Mouse (Mus musculus): ENCODE results near the gene Dnajc4. TPM values are rescaled to one million over a fixed set of nuclear protein-coding genes. Genes with fewer than 3 reads are reported as not detected.

Dnajc4 gene
- polyA plus RNA-seq, 1 experiment from 2014 or later: 22.9 TPM

DNA sequence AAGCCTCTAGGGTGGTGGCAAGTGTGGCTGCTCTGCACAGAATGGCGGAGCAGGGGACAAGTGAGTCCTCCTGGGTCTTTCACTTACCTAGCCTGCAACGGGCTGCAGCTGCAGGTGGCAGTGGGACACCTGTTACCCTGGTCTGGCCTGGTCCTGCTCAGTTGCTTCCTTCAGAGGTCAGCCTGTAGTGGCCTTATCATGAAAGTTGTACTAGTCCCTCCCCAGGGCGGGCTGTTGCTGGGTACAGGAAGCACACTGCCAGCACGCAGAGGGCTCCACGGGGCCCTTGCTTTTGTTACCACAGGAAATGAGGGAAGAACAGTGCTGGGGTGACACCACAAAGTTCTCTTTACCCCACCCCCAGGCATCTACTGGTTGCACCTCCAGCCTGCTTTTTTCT is 26.8 kb upstream of the Dnajc4 start, which contains the start of gene Fermt3:
Fermt3 (minus strand) TSS at position 279 of the 400 bp plus-strand sequence.
- H3K4me2 ChIP-seq (ENCODE audit: low read length): no peak within 1 kb of the TSS
- no peak within 1 kb of the TSS for H3K27ac ChIP-seq (ENCODE audit: low read length)
- 92% methylated on average over 5 of the region's 5 CpGs for WGBS
- H3K9ac ChIP-seq (ENCODE audit: low read depth, low read length): no peak within 1 kb of the TSS
- H3K36me3 ChIP-seq (ENCODE audit: control insufficient read depth, insufficient read depth, low read length): peaks cover 24% of the 10 kb centered on the region
- no peak for ATAC-seq
- no peaks in the 10 kb centered on the region for H3K9me3 ChIP-seq (replicated peaks; ENCODE audit: control insufficient read depth, low read length, poor library complexity, severe bottlenecking)
- no peaks in the 10 kb centered on the region for H3K4me1 ChIP-seq (ENCODE audit: control insufficient read depth, insufficient read depth, low read length)
- no peak within 1 kb of the TSS for H3K4me3 ChIP-seq (ENCODE audit: low read depth, low read length)
- H3K27me3 ChIP-seq (ENCODE audit: control insufficient read depth, insufficient read depth, low read depth, low read length): no peaks in the 10 kb centered on the region

- Histone ChIP-seq H3K9ac (ENCODE audit: low read depth, low read length) (no peak overlapping the region), H3K27ac (ENCODE audit: low read length) (no peak overlapping the region), H3K4me3 (ENCODE audit: low read depth, low read length) (no peak overlapping the region), H3K4me1 (ENCODE audit: control insufficient read depth, insufficient read depth, low read length) (no peaks in the 10 kb centered on the region), H3K4me2 (ENCODE audit: low read length) (no peak overlapping the region), H3K9me3 (replicated peaks; ENCODE audit: control insufficient read depth, low read length, poor library complexity, severe bottlenecking) (no peaks in the 10 kb centered on the region), H3K27me3 (ENCODE audit: control insufficient read depth, insufficient read depth, low read depth, low read length) (no peaks in the 10 kb centered on the region), H3K36me3 (ENCODE audit: control insufficient read depth, insufficient read depth, low read length) (peaks cover 20% of the 10 kb centered on the region)
- 94% methylated on average over 11 of the region's 11 CpGs for WGBS
- no peak for ATAC-seq
Measured at GRCm38 (mm10) chr19:7018546-7018945, 26.2 kb upstream of the Dnajc4 start.

- Histone ChIP-seq H3K9me3 (replicated peaks; ENCODE audit: control insufficient read depth, low read length, poor library complexity, severe bottlenecking) (no peaks in the 10 kb centered on the region), H3K4me2 (ENCODE audit: low read length) (no peak overlapping the region), H3K9ac (ENCODE audit: low read depth, low read length) (no peak overlapping the region), H3K27me3 (ENCODE audit: control insufficient read depth, insufficient read depth, low read depth, low read length) (no peaks in the 10 kb centered on the region), H3K4me3 (ENCODE audit: low read depth, low read length) (no peak overlapping the region), H3K36me3 (ENCODE audit: control insufficient read depth, insufficient read depth, low read length) (peaks cover 15% of the 10 kb centered on the region), H3K4me1 (ENCODE audit: control insufficient read depth, insufficient read depth, low read length) (no peaks in the 10 kb centered on the region), H3K27ac (ENCODE audit: low read length) (no peak overlapping the region)
- 85% methylated on average over 12 of the region's 12 CpGs for WGBS
- ATAC-seq: no peak
Measured at GRCm38 (mm10) chr19:7017541-7018457, 25.4 kb upstream of the Dnajc4 start.

GRCm38 (mm10) chr19:7014481-7015135 is 22.2 kb upstream of the Dnajc4 start:
- no peaks in the 10 kb centered on the region for H3K27me3 ChIP-seq (ENCODE audit: control insufficient read depth, insufficient read depth, low read depth, low read length)
- no peaks in the 10 kb centered on the region for H3K9me3 ChIP-seq (replicated peaks; ENCODE audit: control insufficient read depth, low read length, poor library complexity, severe bottlenecking)
- H3K36me3 ChIP-seq (ENCODE audit: control insufficient read depth, insufficient read depth, low read length): 0 out of 2 replicates have a peak, but pooled peaks cover 2% of the 10 kb centered on the region
- no peak overlapping the region for H3K9ac ChIP-seq (ENCODE audit: low read depth, low read length)
- no peaks in the 10 kb centered on the region for H3K4me1 ChIP-seq (ENCODE audit: control insufficient read depth, insufficient read depth, low read length)
- no peak overlapping the region for H3K27ac ChIP-seq (ENCODE audit: low read length)
- H3K4me2 ChIP-seq (ENCODE audit: low read length): no peak overlapping the region
- no peak for ATAC-seq
- WGBS: 91% methylated on average over 20 of the region's 20 CpGs
- no peak overlapping the region for H3K4me3 ChIP-seq (ENCODE audit: low read depth, low read length)

- Histone ChIP-seq H3K4me1 (ENCODE audit: control insufficient read depth, insufficient read depth, low read length) (no peaks in the 10 kb centered on the region), H3K36me3 (ENCODE audit: control insufficient read depth, insufficient read depth, low read length) (0 out of 2 replicates have a peak, but pooled peaks cover 2% of the 10 kb centered on the region), H3K4me2 (ENCODE audit: low read length) (no peak overlapping the region), H3K4me3 (ENCODE audit: low read depth, low read length) (no peak overlapping the region), H3K9me3 (replicated peaks; ENCODE audit: control insufficient read depth, low read length, poor library complexity, severe bottlenecking) (no peaks in the 10 kb centered on the region), H3K27me3 (ENCODE audit: control insufficient read depth, insufficient read depth, low read depth, low read length) (no peaks in the 10 kb centered on the region), H3K9ac (ENCODE audit: low read depth, low read length) (no peak overlapping the region), H3K27ac (ENCODE audit: low read length) (no peak overlapping the region)
- 84% methylated on average over 9 of the region's 9 CpGs for WGBS
- no peak for ATAC-seq
Measured at GRCm38 (mm10) chr19:7013984-7014383, 21.6 kb upstream of the Dnajc4 start.

DNA sequence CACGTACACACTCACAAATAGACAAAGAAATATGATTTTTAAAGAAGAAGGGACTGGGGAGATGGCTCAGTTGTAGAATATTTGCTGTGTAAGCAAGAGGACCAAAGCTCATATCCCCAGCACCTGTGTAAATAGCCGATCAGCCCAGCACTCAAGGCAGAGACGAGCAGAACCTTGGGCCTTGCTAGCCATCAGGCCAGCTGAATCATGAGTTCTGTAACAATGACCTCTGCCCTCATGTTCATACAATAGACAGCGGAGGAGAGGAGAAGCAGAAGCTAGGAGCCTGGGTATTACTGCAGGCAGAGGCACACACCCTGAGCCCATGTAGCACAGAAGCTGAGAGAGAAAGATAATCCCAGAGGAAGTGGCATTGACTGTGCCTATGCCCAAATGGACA is 20.1 kb upstream of the Dnajc4 start:
- Histone ChIP-seq H3K27ac (ENCODE audit: low read length) (no peak overlapping the region), H3K4me3 (ENCODE audit: low read depth, low read length) (no peak overlapping the region), H3K27me3 (ENCODE audit: control insufficient read depth, insufficient read depth, low read depth, low read length) (no peaks in the 10 kb centered on the region), H3K9ac (ENCODE audit: low read depth, low read length) (no peak overlapping the region), H3K4me1 (ENCODE audit: control insufficient read depth, insufficient read depth, low read length) (no peaks in the 10 kb centered on the region), H3K36me3 (ENCODE audit: control insufficient read depth, insufficient read depth, low read length) (no peaks in the 10 kb centered on the region), H3K9me3 (replicated peaks; ENCODE audit: control insufficient read depth, low read length, poor library complexity, severe bottlenecking) (no peaks in the 10 kb centered on the region), H3K4me2 (ENCODE audit: low read length) (no peak overlapping the region)
- no peak for ATAC-seq
- WGBS: 78% methylated on average over 4 of the region's 4 CpGs

- no peak overlapping the region for H3K4me2 ChIP-seq (ENCODE audit: low read length)
- H3K27ac ChIP-seq (ENCODE audit: low read length): no peak overlapping the region
- no peak overlapping the region for H3K4me3 ChIP-seq (ENCODE audit: low read depth, low read length)
- H3K4me1 ChIP-seq (ENCODE audit: control insufficient read depth, insufficient read depth, low read length): no peaks in the 10 kb centered on the region
- 91% methylated on average over 9 of the region's 9 CpGs for WGBS
- H3K36me3 ChIP-seq (ENCODE audit: control insufficient read depth, insufficient read depth, low read length): no peaks in the 10 kb centered on the region
- H3K27me3 ChIP-seq (ENCODE audit: control insufficient read depth, insufficient read depth, low read depth, low read length): no peaks in the 10 kb centered on the region
- ATAC-seq: no peak
- no peaks in the 10 kb centered on the region for H3K9me3 ChIP-seq (replicated peaks; ENCODE audit: control insufficient read depth, low read length, poor library complexity, severe bottlenecking)
- H3K9ac ChIP-seq (ENCODE audit: low read depth, low read length): no peak overlapping the region
Measured at GRCm38 (mm10) chr19:7006892-7007593, 14.7 kb upstream of the Dnajc4 start.

- H3K27me3 ChIP-seq (ENCODE audit: control insufficient read depth, insufficient read depth, low read depth, low read length): no peaks in the 10 kb centered on the region
- H3K27ac ChIP-seq (ENCODE audit: low read length): no peak overlapping the region
- WGBS: 92% methylated on average over 19 of the region's 19 CpGs
- no peak overlapping the region for H3K4me3 ChIP-seq (ENCODE audit: low read depth, low read length)
- H3K9me3 ChIP-seq (replicated peaks; ENCODE audit: control insufficient read depth, low read length, poor library complexity, severe bottlenecking): no peaks in the 10 kb centered on the region; the same call in 1 of the 2 replicates
- H3K4me1 ChIP-seq (ENCODE audit: control insufficient read depth, insufficient read depth, low read length): peaks cover 25% of the 10 kb centered on the region
- no peak for ATAC-seq
- H3K36me3 ChIP-seq (ENCODE audit: control insufficient read depth, insufficient read depth, low read length): peaks cover 10% of the 10 kb centered on the region
- no peak overlapping the region for H3K4me2 ChIP-seq (ENCODE audit: low read length)
- H3K9ac ChIP-seq (ENCODE audit: low read depth, low read length): no peak overlapping the region
Measured at GRCm38 (mm10) chr19:6999360-7000063, 7.1 kb upstream of the Dnajc4 start.

All from midbrain, embryonic 16.5 days (tissue).